Mouse (Mus musculus): Measurements from ENCODE around the gene Uox. TPM values are rescaled to one million over a fixed set of nuclear protein-coding genes. Genes with fewer than 3 reads are reported as not detected.

Gene Uox
- total RNA-seq, 2 experiments from 2014 or later, result 0.18 to 0.38 TPM

DNA sequence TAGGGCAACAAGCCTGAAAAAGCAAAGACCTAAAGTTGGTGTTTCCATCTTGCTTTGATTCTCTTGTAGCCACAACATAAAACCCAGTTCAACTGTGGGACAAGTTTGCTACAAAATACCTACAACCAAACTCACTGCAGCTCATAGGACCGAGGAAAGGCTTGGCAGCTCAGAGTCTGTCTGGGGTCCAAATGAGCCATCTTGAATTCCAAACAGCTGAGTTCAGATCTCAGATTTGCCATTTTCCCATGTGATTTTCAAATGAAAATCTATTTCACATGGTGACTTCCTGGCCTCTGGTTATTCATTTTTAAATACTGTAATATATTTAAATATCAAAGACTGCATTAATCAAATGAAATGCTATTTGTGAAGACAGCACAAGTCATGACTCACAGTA, 104.9 kb downstream of the Uox start:
- DNase-seq, result no peak
- intact Hi-C loops (cut with DNase I), result no loop called here

DNA sequence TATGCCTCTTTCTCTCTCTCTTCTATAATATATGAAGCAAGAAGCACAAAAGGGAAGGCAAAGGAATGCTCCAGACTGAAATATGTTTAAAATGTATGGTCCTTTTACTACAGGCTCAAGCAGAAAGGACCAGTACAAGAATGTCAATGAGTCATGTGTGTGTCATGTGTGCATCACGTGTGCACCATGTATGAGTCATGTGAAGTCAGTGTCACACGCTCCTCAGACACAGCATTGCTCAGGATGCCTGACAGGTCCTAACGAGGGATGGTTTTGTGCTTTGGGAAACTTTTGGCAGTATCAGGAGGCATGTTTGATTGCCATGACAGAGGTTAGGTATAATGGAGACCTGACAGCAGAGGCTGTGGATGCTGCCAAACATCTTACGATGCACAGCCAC, 106.0 kb downstream of the Uox start:
- intact Hi-C loops (cut with DNase I), result no loop called here

DNA sequence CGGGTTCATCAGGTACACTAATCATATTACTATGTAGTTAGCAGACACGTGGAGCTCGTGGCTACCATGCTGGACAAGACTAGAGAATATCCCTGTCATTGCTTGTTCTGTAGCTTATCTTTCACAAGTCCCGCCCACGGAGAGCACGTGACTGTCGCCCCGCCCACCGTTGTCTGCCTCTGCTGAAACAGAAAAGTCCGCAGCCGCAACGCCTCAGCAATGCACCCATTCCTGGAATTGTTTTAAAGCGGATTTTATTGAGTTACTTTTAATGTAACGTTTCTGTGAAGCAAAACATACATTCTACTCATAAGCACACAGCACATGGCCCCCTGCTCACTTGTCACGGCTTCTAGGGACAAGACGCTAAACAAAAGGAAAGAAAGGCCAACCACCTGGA, 109.4 kb downstream of the Uox start:
- intact Hi-C loops (cut with DNase I), result no loop called here
- no peak for DNase-seq

More for the DNA sequence above, 106.0 kb downstream of the Uox start:
- DNase-seq, result no peak

DNA sequence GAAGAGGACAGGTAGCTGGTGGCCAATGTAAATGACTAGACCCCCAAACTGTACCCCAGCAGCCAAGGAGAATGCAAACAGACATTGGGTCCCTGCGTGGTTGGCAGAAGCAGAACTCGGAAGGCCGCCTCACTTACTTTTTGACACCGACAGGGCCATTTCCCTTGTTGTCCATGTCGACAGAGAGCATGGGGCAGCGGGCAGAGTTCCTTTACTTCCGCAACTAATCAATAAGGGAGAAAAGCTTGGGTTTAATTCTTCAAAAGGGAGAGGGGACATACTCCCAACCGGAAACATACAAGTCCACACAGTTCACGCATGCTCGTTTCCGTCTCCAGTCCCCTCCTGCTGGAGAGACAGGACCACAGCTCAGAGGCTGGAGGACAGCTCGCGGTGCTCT, 110.4 kb downstream of the Uox start:
- intact Hi-C loops (cut with DNase I), result no loop called here
- DNase-seq, result no peak

DNA sequence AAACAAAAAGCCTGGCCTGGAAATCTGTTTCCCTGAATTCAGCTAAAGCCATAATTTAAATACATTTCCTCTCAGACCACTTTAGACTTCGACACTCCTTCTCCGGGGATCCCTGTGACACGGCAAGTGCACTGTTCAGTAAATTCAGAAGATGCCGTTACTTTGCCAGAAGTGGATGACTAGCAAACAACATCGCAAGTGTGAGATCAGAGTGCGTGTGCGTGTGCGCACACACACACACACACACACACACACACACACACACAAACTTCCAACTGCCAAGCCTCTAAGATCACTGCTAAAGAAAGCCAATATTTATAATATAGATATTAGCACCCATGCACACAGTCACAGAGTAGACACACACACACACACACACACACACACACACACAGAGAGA, 111.5 kb downstream of the Uox start:
- DNase-seq, result no peak
- intact Hi-C loops (cut with DNase I), result no loop called here

Other genes with a start within 250 kb of the Uox start
- gene Ssx2ip, start 165.8 kb upstream of the Uox start, total RNA-seq (2021), result 10 to 100 TPM; 80.7 to 81.5 TPM
- gene Ctbs, start 120.6 kb upstream of the Uox start, total RNA-seq (2021), result 1 to 10 TPM; 4.7 to 5.9 TPM
- gene Spata1, start 70.7 kb upstream of the Uox start, total RNA-seq (2021), result 1 to 10 TPM; 5.0 to 8.3 TPM
- gene Gng5, start 70.6 kb upstream of the Uox start, total RNA-seq (2021), result 10 to 100 TPM; 50.3 to 68.4 TPM
- gene Rpf1, start 49.0 kb upstream of the Uox start, total RNA-seq (2021), result 10 to 100 TPM; 22.5 to 24.5 TPM
- not detected for gene Dnase2b, start 45.2 kb downstream of the Uox start, total RNA-seq (2021)
- gene 4930503B20Rik, start 80.9 kb downstream of the Uox start, total RNA-seq (2021), result under 1 TPM in 1 of 2 experiments, not detected in 1; 0.20 TPM
- gene Samd13, start 115.2 kb downstream of the Uox start, total RNA-seq (2021), result under 1 TPM in 1 of 2 experiments, not detected in 1; 0.48 TPM
- gene Prkacb, start 242.6 kb downstream of the Uox start, total RNA-seq (2021), result 100 to 1,000 TPM; 331 to 372 TPM